Mouse (Mus musculus): ENCODE results near the gene Kidins220.

- TF ChIP-seq CTCF (IDR thresholded peaks at IDR 0.05; ENCODE audit: low read depth, low read length) (no peak), POLR2A (IDR thresholded peaks at IDR 0.05; ENCODE audit: extremely low read depth, insufficient read depth, low read length) (no peak)
These were observed 80.2 kb downstream of the Kidins220 start for GRCm38 (mm10) chr12:25054963-25055362.

Data from liver, adult 2 months (tissue).